Mouse (Mus musculus): ENCODE data around the gene Sept9.

DNA sequence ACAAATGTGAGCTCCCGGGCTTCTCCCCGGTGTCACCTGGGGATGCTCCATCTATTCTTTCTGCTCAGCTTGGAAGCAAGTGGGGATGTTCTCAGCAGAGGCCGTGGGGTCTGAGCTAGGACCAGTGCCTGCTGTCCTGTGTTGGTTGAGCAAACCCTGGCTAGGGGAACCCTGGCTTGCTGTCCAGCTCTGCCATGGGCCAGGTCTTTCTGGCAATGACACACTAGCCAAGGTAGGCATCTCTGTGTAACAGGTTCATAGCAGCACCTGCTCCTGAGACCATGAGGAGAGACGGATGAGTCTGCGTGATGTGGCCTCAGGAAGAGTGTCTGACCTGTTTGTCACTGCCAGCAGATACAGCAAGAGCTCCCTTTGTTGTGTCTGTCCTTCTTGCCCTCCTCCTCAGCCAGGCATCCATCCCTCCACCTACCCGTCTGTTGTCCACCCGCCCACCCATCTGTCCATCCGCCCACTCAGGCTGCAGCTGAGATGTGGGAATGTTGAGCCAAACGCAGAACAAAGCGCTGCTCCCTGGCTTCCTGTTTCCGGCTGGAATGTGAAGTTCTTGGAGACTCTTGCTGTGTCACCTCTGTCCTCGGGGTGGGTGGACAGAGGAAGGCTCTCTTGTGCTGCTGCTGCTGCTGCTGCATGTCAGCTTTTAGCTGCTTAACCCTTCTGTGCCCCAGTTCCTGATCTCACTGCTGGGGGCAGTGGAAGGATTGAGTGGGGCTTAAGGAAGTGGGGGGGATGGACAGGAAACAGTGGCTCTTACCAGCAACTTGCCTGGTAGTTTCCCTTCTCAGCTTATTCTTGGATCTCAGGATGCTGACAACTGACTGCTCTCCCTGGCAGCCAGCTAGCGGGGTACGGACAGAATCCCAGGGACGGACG lies 117.2 kb downstream of the Sept9 start:
- no peak for TF ChIP-seq POLR2A (IDR thresholded peaks at IDR 0.05; ENCODE audit: low read depth, low read length)
- no peak for TF ChIP-seq CTCF (IDR thresholded peaks at IDR 0.05; ENCODE audit: extremely low read depth, insufficient read depth, insufficient read length, insufficient replicate concordance)
